Mouse (Mus musculus) lung, postnatal 0 days (tissue): Measurements from ENCODE around the gene Emp2. TPM values are rescaled to one million over a fixed set of nuclear protein-coding genes. Genes with fewer than 3 reads are reported as not detected.
A peak's percentile ranks its signal among the peaks of the same experiment; 100 is the strongest.

Experiments used
- ATAC-seq: fragments of 200-750 bp; cut with Nextera tagmentation; 2 replicates; pipeline ENCODE4 v1.8.0; 2017; ENCODE audit warnings: moderate library complexity
- DNase-seq: peaks from one replicate; pipeline ENCODE4 v3.0.0-alpha.2; 2016; ENCODE audit warnings: low spot score
- H3K27ac ChIP-seq: fragments of 300-500 bp; sonication (generic); 2 replicates; pipeline ENCODE4 v1.5.1; 2014; ENCODE audit warnings: antibody characterized with exemption, mild to moderate bottlenecking, low read length, mixed read lengths
- H3K27me3 ChIP-seq: fragments of 300-500 bp; sonication (generic); replicated peaks from 2 replicates; pipeline ENCODE4 v1.6.1; 2014; ENCODE audit warnings: low read length, mixed read lengths; ENCODE audit not compliant: insufficient read depth
- H3K36me3 ChIP-seq: fragments of 300-500 bp; sonication (generic); 2 replicates; pipeline ENCODE4 v1.6.1; 2014; ENCODE audit warnings: low read length, mixed read lengths; ENCODE audit not compliant: insufficient read depth
- H3K4me1 ChIP-seq: fragments of 300-500 bp; sonication (generic); 2 replicates; pipeline ENCODE4 v1.6.1; 2014; ENCODE audit warnings: antibody characterized with exemption, low read depth, low read length, mixed read lengths; ENCODE audit not compliant: insufficient read depth
- H3K4me2 ChIP-seq: fragments of 300-500 bp; sonication (generic); replicated peaks from 2 replicates; pipeline ENCODE4 v1.6.1; 2014; ENCODE audit warnings: low read depth, mild to moderate bottlenecking, low read length, moderate library complexity, mixed read lengths
- H3K4me3 ChIP-seq: fragments of 300-500 bp; sonication (generic); 2 replicates; pipeline ENCODE4 v1.5.1; 2014; ENCODE audit warnings: low read depth, low read length
- H3K9ac ChIP-seq: fragments of 300-500 bp; sonication (generic); replicated peaks from 2 replicates; pipeline ENCODE4 v1.6.1; 2014; ENCODE audit warnings: low read depth, mild to moderate bottlenecking
- H3K9me3 ChIP-seq: fragments of 300-500 bp; sonication (generic); 2 replicates; pipeline ENCODE4 v1.6.1; 2016; ENCODE audit warnings: low read length, mixed read lengths
- CTCF ChIP-seq: IDR thresholded peaks from 2 replicates; pipeline ENCODE4 v1.5.1; 2016; ENCODE audit warnings: antibody characterized with exemption, mild to moderate bottlenecking
- EP300 ChIP-seq: IDR thresholded peaks from 2 replicates; pipeline ENCODE4 v1.6.1; 2016; ENCODE audit warnings: antibody characterized with exemption, mild to moderate bottlenecking, control low read depth
- WGBS: fragments of 180-500 bp; shearing (Covaris S2); extraction: QIAGEN DNeasy Blood & Tissue Kit; methylation state at CpG from one replicate; pipeline ENCODE4 v1.1.7; 2014; 5-methylcytosine and 5-hydroxymethylcytosine counted together
- polyA plus RNA-seq: library from polyadenylated mRNA; unstranded; fragments of >200 nt; fragmentation: Nextera tagmentation; extraction: Ambion mirVana; gene quantifications from 2 replicates; pipeline ENCODE4 v1.2.1, GENCODE M21; 2015

Gene Emp2
- polyA plus RNA-seq, 1 experiment from 2014 or later, result 584 TPM

DNA sequence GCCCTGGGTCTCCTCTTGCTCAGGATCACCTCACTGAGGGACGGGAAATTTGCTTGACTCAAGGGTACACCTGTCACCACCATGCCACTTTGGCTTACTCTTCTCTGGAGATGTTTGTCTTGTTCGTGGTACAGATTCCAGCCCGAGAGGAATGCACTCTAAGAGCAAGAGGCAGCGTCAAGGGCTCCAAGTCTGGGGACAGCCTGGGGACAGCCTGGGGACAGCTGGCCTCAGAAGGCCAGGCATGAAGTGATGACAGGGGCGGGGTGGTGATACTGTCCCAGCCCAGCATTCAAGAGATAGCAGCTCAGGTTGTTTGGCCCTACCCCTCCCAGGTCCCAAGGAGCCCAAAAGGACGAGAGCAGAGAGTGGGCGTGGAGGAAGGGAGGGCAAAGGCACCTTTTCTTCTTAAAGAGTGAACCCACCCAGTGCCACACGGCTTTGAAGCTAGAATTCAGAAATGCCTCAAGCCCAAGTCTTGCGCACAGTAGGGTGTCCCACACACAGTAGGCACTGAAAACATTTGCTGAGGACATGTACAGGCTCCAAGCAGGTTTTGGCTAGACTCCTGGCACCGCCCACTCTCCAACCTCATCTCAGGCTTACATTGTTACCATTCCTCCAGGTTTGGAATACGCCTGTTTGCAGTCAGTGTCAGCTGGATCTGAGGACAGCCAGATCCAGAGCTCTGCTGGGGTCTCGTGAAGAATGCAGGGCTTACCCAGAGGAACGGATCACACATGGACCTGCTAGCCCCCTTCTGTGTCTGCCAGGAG is 23.8 kb upstream of the Emp2 start:
- no peaks in the 10 kb centered on the region for H3K36me3 ChIP-seq
- H3K4me1 ChIP-seq, result no peaks in the 10 kb centered on the region
- peak; percentile 79 for DNase-seq
- 56% methylated on average over 13 of the region's 13 CpGs for WGBS
- ATAC-seq, result peak; percentile 92
- H3K4me3 ChIP-seq, result no peak overlapping the region
- no peak overlapping the region for H3K4me2 ChIP-seq
- peak overlapping the region; percentile 91 for H3K27ac ChIP-seq
- H3K9ac ChIP-seq, result no peak overlapping the region
- no peaks in the 10 kb centered on the region for H3K9me3 ChIP-seq
- TF ChIP-seq EP300 (peak; percentile 98), CTCF (no peak)
- no peaks in the 10 kb centered on the region for H3K27me3 ChIP-seq

DNA sequence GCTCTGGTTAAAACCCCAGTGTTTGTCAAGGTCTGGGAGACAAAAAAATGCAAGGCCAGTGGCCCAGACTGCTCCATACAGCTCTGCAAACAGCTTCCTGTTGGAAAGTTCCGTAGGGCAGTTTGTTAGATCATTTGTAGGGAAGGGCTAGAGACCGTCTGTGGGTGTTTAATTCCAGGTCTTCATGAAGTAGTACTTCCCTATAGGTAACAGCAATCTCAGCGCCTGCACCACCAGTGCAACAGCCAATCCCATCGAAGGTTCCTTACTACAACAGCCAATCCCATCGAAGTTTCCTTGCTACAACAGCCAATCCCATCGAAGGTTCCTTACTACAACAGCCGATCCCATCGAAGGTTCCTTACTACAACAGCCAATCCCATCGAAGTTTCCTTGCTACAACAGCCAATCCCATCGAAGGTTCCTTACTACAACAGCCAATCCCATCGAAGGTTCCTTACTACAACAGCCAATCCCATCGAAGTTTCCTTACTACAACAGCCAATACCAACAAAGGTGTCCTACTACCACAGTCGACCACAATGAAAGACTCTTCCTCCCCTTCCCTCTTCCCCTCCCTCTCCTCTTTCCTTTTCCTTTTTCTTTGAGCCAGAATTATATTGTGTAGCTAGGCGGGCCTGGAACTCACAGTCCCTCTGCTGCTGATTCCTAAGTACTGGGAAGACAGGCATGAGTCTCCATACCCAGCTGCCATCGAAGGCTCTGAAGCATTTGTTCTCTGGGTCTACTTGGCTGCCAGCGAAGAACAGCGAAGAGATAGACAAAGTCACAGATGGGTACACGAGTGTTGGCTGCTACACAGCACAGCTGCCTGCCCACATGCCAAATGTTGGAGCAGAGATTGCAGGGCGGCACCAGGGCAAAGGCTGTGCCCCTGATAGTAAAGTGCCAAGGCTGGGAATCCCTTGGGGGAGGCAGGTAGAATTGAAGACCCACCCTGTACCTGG is 23.0 kb upstream of the Emp2 start:
- Histone ChIP-seq H3K27ac (peak overlapping the region; percentile 91), H3K4me2 (no peak overlapping the region), H3K9me3 (no peaks in the 10 kb centered on the region), H3K4me3 (no peak overlapping the region), H3K36me3 (no peaks in the 10 kb centered on the region), H3K4me1 (no peaks in the 10 kb centered on the region), H3K27me3 (no peaks in the 10 kb centered on the region), H3K9ac (no peak overlapping the region)
- DNase-seq, result no peak
- 81% methylated on average over 19 of the region's 19 CpGs for WGBS
- ATAC-seq, result no peak
- TF ChIP-seq EP300 (no peak), CTCF (no peak)

DNA sequence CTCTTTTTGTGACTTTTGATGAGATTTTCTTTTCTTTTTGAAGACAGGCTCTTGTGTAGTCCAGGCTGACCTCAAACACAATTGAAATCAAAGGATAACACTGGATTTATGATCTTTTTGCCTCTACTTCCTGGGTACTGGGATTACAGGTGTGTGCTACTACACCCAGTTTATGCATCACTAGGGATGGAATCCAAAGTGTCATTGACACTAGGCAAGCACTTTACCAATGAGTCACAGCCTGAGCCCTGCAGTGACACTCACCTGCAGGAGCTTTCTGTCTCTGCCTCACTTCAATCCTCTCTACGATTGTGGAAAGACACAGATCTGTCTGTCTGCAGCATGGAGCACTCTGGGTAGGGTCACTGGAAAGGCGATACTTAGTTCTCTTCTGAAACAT is 22.2 kb upstream of the Emp2 start:
- H3K36me3 ChIP-seq, result no peaks in the 10 kb centered on the region
- peak; percentile 80 for TF ChIP-seq EP300
- no peak for TF ChIP-seq CTCF
- H3K4me3 ChIP-seq, result no peak overlapping the region
- peak overlapping the region; percentile 91 for H3K27ac ChIP-seq
- ATAC-seq (peak; percentile 43), DNase-seq (no peak)
- no peaks in the 10 kb centered on the region for H3K9me3 ChIP-seq
- WGBS, result 65% methylated on average over 2 of the region's 2 CpGs
- H3K27me3 ChIP-seq, result no peaks in the 10 kb centered on the region
- no peak overlapping the region for H3K9ac ChIP-seq
- H3K4me2 ChIP-seq, result no peak overlapping the region
- H3K4me1 ChIP-seq, result no peaks in the 10 kb centered on the region

DNA sequence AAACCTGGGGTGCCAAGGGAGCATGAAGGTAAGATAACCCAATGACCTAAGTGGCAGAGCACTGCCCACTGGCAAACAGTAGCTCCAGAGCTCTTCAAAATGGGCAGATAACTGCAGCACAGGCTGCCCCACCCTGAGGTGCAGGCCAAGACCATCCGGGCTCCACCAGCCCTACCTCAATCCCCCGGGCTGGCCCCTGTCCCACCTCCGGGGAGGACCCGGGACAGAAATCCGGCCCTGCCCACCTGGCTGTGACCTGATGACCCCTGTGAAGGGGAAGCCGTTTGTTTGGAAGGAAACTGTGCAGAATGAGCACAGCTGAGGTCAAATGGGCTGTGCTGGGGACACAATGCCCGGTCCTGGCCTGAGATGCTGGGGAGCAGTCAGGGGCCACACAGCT is 19.0 kb upstream of the Emp2 start:
- H3K4me3 ChIP-seq, result no peak overlapping the region
- H3K4me1 ChIP-seq, result no peaks in the 10 kb centered on the region; the same call in 1 of the 2 replicates
- TF ChIP-seq EP300, result no peak
- no peak for TF ChIP-seq CTCF
- H3K36me3 ChIP-seq, result no peaks in the 10 kb centered on the region
- H3K27ac ChIP-seq, result no peak overlapping the region
- no peak overlapping the region for H3K9ac ChIP-seq
- no peaks in the 10 kb centered on the region for H3K9me3 ChIP-seq
- H3K27me3 ChIP-seq, result no peaks in the 10 kb centered on the region
- H3K4me2 ChIP-seq, result no peak overlapping the region
- ATAC-seq (no peak), DNase-seq (no peak)
- 21% methylated on average over 6 of the region's 7 CpGs for WGBS

DNA sequence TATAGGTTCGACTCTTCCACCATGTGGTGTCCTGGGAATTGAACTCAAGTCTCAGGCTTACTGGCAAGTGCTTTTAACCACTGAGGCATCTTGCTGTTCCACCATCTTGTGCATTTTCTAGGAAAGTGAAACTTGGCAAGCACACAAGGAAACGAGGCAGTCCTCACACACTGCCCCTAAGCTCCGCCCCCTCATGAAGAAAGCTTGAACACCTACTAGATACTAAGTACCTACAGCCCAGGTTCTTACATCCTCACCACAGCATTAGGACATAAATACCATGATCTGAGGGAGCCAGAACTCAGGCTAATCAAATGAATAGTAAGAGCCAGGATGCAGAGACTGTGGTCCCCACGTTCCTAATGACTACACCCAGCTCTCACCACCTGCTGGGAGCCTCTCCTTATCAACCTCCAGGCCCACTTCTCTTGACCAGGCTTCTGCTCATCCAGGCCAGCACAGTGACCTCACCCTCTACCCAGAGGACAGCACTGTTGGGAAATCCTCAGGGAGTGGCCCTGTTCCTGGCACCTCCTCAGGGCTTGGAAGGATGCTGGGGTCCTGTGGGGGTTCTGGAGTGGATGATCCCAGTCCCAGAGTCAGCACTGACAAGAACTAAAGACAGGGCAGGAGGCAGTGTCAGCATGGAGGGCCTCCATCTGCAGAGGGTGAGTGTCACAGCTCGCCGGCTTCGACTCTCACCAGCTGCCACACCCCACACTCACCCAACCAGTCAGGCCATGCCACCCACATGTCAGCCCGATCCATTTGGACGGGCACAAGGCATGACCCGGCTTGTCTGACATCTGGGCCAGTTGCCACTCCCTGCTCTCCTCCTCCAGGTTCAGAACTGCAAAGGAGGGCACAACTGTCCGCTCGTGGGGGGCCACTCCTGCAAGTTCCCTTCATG is 17.1 kb upstream of the Emp2 start:
- H3K9me3 ChIP-seq, result no peaks in the 10 kb centered on the region
- H3K9ac ChIP-seq, result no peak overlapping the region
- no peaks in the 10 kb centered on the region; the same call in 1 of the 2 replicates for H3K4me1 ChIP-seq
- no peak for TF ChIP-seq CTCF
- TF ChIP-seq EP300, result no peak
- WGBS, result 59% methylated on average over 12 of the region's 12 CpGs
- no peaks in the 10 kb centered on the region for H3K36me3 ChIP-seq
- H3K4me3 ChIP-seq, result no peak overlapping the region
- DNase-seq (peak; percentile 76), ATAC-seq (peak; percentile 60)
- H3K4me2 ChIP-seq, result no peak overlapping the region
- H3K27ac ChIP-seq, result no peak overlapping the region
- H3K27me3 ChIP-seq, result no peaks in the 10 kb centered on the region
